Mouse (Mus musculus) cortical plate, adult 2 months (tissue): ENCODE measurements around the gene Adam22. TPM values are rescaled to one million over a fixed set of nuclear protein-coding genes. Genes with fewer than 3 reads are reported as not detected.
"Not testable (repeated sequence)": the region's sequence is repeated elsewhere in the genome, so short reads cannot be mapped to it uniquely, and the experiment has no call there.

Experiments used
- H3K27ac ChIP-seq: fragments of 200-500 bp; 2 replicates; pipeline ENCODE4 v1.5.1; 2012; ENCODE audit warnings: low read length, control low read depth, inconsistent platforms; ENCODE audit not compliant: insufficient read depth
- H3K4me1 ChIP-seq: fragments of 200-500 bp; 2 replicates; pipeline ENCODE4 v1.6.1; 2011; ENCODE audit warnings: low read length; ENCODE audit not compliant: control insufficient read depth, insufficient read depth
- H3K4me3 ChIP-seq: fragments of 200-500 bp; 2 replicates; pipeline ENCODE4 v1.5.1; 2011; ENCODE audit warnings: mild to moderate bottlenecking, low read length, control low read depth; ENCODE audit not compliant: insufficient read depth
- CTCF ChIP-seq: fragments of 200-500 bp; IDR thresholded peaks from 2 replicates; pipeline ENCODE4 v1.5.1; 2011; ENCODE audit warnings: mild to moderate bottlenecking, control low read depth, low read length; ENCODE audit not compliant: insufficient read depth; ENCODE audit errors: extremely low read depth
- POLR2A ChIP-seq: fragments of 200-500 bp; IDR thresholded peaks from 2 replicates; pipeline ENCODE4 v1.6.1; 2011; ENCODE audit warnings: mild to moderate bottlenecking, low read length, control low read depth; ENCODE audit not compliant: insufficient read depth; ENCODE audit errors: extremely low read depth
- polyA plus RNA-seq: library from polyadenylated mRNA; depleted of rRNA; stranded (reverse); fragments of >200 nt; gene quantifications from 2 replicates; pipeline ENCODE4 v1.2.3, GENCODE M21; 2012

Gene Adam22
- polyA plus RNA-seq, 1 experiment: 83.4 TPM

GRCm38 (mm10) chr5:8257366-8257765, 110.6 kb downstream of the Adam22 start:
- Histone ChIP-seq H3K4me3 (no peak overlapping the region), H3K27ac (no peak overlapping the region), H3K4me1 (peaks cover 3% of the 10 kb centered on the region)
- no peak for TF ChIP-seq CTCF
- TF ChIP-seq POLR2A: no peak

GRCm38 (mm10) chr5:8256487-8256886, 111.5 kb downstream of the Adam22 start:
- peaks cover 3% of the 10 kb centered on the region for H3K4me1 ChIP-seq

DNA sequence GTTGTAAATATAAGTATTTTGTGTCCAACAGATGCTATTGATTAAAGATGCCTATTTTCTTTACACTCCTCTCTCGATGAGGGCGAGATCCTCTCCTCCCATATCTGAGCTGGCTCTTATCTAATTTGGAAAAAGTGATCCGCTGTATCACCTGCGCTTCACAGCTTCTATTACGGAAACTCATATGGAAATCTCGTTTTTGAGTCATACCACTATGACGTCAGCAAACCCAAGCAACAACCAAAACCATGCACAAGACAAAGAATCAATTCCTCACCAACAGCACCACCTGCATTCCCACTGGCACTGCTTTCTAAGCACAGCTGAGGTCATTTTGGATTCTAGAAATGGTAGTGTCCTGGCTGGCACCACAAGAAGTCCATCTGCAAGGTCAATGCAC, 123.3 kb downstream of the Adam22 start:
- Histone ChIP-seq H3K4me3 (no peak overlapping the region), H3K4me1 (peaks cover 2% of the 10 kb centered on the region; the same call in 1 of the 2 replicates), H3K27ac (no peak overlapping the region)
- TF ChIP-seq CTCF (no peak), POLR2A (no peak)

More at GRCm38 (mm10) chr5:8256487-8256886, 111.5 kb downstream of the Adam22 start:
- TF ChIP-seq POLR2A (no peak), CTCF (no peak)
- Histone ChIP-seq H3K27ac (no peak overlapping the region), H3K4me3 (no peak overlapping the region)

GRCm38 (mm10) chr5:8243064-8243615, 124.8 kb downstream of the Adam22 start:
- TF ChIP-seq POLR2A (no peak), CTCF (no peak)
- H3K4me1 ChIP-seq: peaks cover 2% of the 10 kb centered on the region; the same call in 1 of the 2 replicates
- H3K27ac ChIP-seq: no peak overlapping the region
- no peak overlapping the region for H3K4me3 ChIP-seq

DNA sequence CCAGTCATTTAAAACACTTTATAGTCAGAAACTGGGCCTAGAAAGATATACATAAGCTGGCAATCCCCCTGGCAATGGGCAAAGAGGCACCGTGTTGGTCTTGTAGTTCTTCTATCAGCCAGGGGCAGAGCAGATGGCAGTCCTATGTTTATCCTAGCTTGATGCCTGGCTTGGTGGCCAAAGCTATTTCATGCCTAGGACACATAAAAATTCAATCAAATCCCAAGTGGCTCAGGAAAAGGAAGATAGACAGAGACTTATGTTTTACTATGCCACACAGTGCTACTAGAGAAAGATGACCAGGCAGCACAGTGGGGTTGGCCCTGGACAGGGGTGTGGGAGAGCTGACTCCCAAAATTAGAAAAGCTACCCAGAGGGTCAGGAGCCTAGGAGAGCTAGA, 125.3 kb downstream of the Adam22 start:
- TF ChIP-seq POLR2A (no peak), CTCF (no peak)
- no peak overlapping the region for H3K27ac ChIP-seq

GRCm38 (mm10) chr5:8227073-8227472, 140.9 kb downstream of the Adam22 start:
- TF ChIP-seq POLR2A (no peak), CTCF (no peak)

More for the DNA sequence above, 125.3 kb downstream of the Adam22 start:
- H3K4me1 ChIP-seq: peaks cover 2% of the 10 kb centered on the region; the same call in 1 of the 2 replicates
- no peak overlapping the region for H3K4me3 ChIP-seq

DNA sequence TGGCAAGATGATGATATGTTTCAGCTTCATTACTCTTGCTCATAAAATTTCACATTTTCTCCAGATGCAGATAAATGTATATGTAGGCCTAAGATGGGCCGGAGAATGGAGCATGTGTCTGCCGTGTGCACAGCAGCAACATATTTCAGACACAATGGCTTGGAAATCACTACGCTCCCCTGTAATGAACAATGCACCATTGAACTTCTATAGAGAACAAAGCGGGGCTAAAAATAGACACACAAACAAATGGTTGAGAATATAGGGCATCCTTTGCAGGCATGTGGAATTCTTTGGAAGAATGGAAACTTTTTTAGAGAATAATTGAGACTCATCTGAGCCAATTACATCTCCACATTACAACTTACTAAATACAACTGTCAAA, 143.6 kb downstream of the Adam22 start:
- Histone ChIP-seq H3K4me1 (peaks cover 6% of the 10 kb centered on the region; the same call in 1 of the 2 replicates), H3K4me3 (no peak overlapping the region), H3K27ac (no peak overlapping the region)
- TF ChIP-seq POLR2A (no peak), CTCF (no peak)

More at GRCm38 (mm10) chr5:8227073-8227472, 140.9 kb downstream of the Adam22 start:
- H3K4me3 ChIP-seq: no peak overlapping the region
- H3K4me1 ChIP-seq: peaks cover 5% of the 10 kb centered on the region; the same call in 1 of the 2 replicates
- H3K27ac ChIP-seq: no peak overlapping the region; the same call in 1 of the 2 replicates

GRCm38 (mm10) chr5:8223597-8224320, 144.2 kb downstream of the Adam22 start:
- H3K4me3 ChIP-seq: no peak overlapping the region
- peaks cover 6% of the 10 kb centered on the region; the same call in 1 of the 2 replicates for H3K4me1 ChIP-seq
- TF ChIP-seq CTCF (no peak), POLR2A (no peak)
- no peak overlapping the region for H3K27ac ChIP-seq

- TF ChIP-seq POLR2A (no peak), CTCF (no peak)
- Histone ChIP-seq H3K4me3 (no peak overlapping the region), H3K27ac (no peak overlapping the region), H3K4me1 (peaks cover 4% of the 10 kb centered on the region; the same call in 1 of the 2 replicates)
These were observed 146.3 kb downstream of the Adam22 start for GRCm38 (mm10) chr5:8221630-8222029.

GRCm38 (mm10) chr5:8215841-8216240, 152.1 kb downstream of the Adam22 start:
- Histone ChIP-seq H3K27ac (no peak overlapping the region), H3K4me3 (no peak overlapping the region), H3K4me1 (no peaks in the 10 kb centered on the region)
- TF ChIP-seq CTCF (no peak), POLR2A (no peak)

DNA sequence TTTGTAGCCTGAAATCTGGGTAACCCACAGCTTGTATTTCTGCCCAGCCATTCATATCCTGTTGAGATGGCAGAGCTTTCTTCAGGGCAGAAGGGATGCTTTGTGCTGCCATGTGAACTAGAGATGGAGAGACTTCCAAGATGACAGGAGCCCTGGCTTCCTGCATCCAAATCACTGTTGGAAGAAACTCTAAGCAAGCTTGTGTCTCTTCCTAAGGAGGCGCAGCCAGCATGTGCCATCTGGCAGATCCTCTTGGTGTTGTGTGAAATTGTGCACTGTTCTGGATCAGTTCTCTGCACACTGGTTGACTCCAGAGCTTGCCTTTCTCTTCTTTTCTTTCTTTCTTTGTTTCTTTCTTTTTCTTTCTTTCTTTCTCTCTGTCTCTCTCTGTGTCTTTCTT, 183.0 kb downstream of the Adam22 start:
- not testable (repeated sequence) for H3K4me3 ChIP-seq, H3K4me1 ChIP-seq, H3K27ac ChIP-seq
